Mouse (Mus musculus): Measurements from ENCODE around the gene Usp48. TPM values are rescaled to one million over a fixed set of nuclear protein-coding genes. Genes with fewer than 3 reads are reported as not detected.

Gene Usp48
- total RNA-seq, 2 experiments from 2014 or later: 37.9 to 45.7 TPM

DNA sequence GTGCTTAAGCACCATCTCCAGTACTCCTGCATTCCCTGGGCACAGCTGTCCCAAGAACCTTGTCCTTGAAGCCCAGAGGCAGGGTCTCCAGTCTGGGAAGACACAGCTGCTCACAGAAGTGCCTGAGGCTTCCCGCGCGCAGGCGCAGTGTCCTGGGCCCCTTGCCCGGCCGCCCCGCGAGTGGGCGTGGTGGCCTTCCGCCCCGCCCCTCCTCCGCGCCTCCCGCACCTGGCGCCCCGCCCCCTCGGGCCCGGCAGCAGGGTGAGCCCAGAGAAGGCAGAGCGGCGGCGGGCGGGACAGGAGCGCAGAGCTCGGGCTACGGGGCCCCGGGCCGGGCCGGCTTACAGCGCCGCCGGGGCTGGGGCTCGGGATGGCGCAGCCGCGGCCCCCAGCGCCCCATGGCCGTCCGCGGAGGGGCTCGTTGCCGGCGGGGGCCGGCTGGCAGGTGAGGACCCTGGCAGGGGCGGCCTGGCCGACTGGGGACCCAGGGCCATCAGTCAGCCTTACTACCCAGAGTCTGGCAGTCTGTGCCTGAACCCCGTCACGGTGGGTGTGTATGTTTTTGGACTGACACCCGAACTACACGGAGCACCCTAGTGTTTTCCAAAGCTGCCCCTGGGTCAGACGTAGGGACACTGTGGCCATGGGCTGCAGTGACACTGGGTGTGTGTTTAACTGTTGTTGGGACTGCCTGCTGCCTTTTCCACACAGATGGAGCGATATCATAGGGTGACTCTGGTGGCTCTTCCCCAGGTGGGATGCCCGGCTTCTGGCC, 113.8 kb downstream of the Usp48 start:
- intact Hi-C loops (cut with DNase I): no loop called here
- peak; percentile 89 to 90 for DNase-seq

Other genes with a start within 250 kb of the Usp48 start
- 100 to 1,000 TPM; 245 to 270 TPM for gene Cdc42, start 236.0 kb upstream of the Usp48 start, total RNA-seq (2021)
- gene Cela3a, start 184.0 kb upstream of the Usp48 start, total RNA-seq (2021): not detected
- gene Cela3b, start 163.2 kb upstream of the Usp48 start, total RNA-seq (2021): not detected
- gene 1700013G24Rik, start 140.5 kb upstream of the Usp48 start, total RNA-seq (2021): not detected
- gene Hspg2, start 125.0 kb upstream of the Usp48 start, total RNA-seq (2021): 100 to 1,000 TPM; 524 to 560 TPM
- gene Ldlrad2, start 19.2 kb upstream of the Usp48 start, total RNA-seq (2021): not detected
- 10 to 100 TPM; 10.3 to 12.6 TPM for gene Rap1gap, start 71.0 kb downstream of the Usp48 start, total RNA-seq (2021)
- 10 to 100 TPM; 40.4 to 61.8 TPM for gene Alpl, start 202.6 kb downstream of the Usp48 start, total RNA-seq (2021)

Data from heart, postnatal 10 days (tissue).